Mouse (Mus musculus) CH12F3 (cell line): ENCODE data around the gene Syngr1.

Experiments used
- in situ Hi-C: fragments of 300-500 bp; cut with MboI; formaldehyde crosslinking; loops from 2 replicates; pipeline ENCODE4 v1.14.3; 2020; ENCODE audit warnings: low sequenced_read_pairs

Gene Syngr1

GRCm38 (mm10) chr15:80162401-80162964 is 71.3 kb downstream of the Syngr1 start:
- in situ Hi-C loops: no loop called here

GRCm38 (mm10) chr15:80163274-80163673 is 72.1 kb downstream of the Syngr1 start:
- in situ Hi-C loops: no loop called here

GRCm38 (mm10) chr15:80163716-80164115 is 72.6 kb downstream of the Syngr1 start:
- in situ Hi-C loops: no loop called here

- in situ Hi-C loops: no loop called here
Measured at GRCm38 (mm10) chr15:80165396-80165795, 74.3 kb downstream of the Syngr1 start.
